Mouse (Mus musculus): ENCODE measurements around the gene Pitpnc1.

DNA sequence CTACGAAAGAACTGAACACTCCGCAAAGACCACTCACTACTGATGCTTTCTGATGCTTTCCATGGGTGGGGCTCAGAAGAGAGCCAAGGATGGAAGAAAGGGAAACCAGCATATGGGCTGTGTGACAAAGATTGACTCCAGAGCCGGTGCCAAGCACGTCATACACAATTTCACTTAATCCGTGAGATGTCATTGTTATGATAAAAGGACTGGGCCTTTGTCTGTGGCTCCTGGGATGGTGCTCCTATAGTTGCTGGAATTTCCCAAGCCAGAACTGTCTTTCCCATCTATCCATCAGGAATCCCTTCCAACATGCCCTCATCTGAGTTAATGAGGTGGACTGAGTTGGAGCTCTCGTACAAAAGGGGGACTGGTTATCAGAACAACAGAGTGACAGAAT, 227.4 kb downstream of the Pitpnc1 start:
- no peak for TF ChIP-seq EP300 (optimal IDR thresholded peaks at IDR 0.05)
- no peak for TF ChIP-seq CTCF (IDR thresholded peaks at IDR 0.05; ENCODE audit: low read depth)

All from stomach, postnatal 0 days (tissue).